Mouse (Mus musculus) forebrain, postnatal 0 days (tissue): ENCODE measurements around the gene Gm21988. TPM values are rescaled to one million over a fixed set of nuclear protein-coding genes. Genes with fewer than 3 reads are reported as not detected.

Experiments
- ATAC-seq: fragments of 200-750 bp; cut with Nextera tagmentation; 2 replicates; pipeline ENCODE4 v1.8.0; 2017; ENCODE audit warnings: mild to moderate bottlenecking, moderate library complexity
- DNase-seq: peaks from one replicate; pipeline ENCODE4 v3.0.0-alpha.2; 2015
- H3K27ac ChIP-seq: fragments of 300-500 bp; sonication (generic); 2 replicates; pipeline ENCODE4 v1.5.1; 2014; ENCODE audit warnings: low read depth, mild to moderate bottlenecking, antibody characterized with exemption, low read length, moderate library complexity, mixed read lengths
- H3K27me3 ChIP-seq: fragments of 300-500 bp; sonication (generic); 2 replicates; pipeline ENCODE4 v1.6.1; 2014; ENCODE audit warnings: mild to moderate bottlenecking, low read length, mixed read lengths; ENCODE audit not compliant: insufficient read depth
- H3K36me3 ChIP-seq: fragments of 300-500 bp; sonication (generic); 2 replicates; pipeline ENCODE4 v1.6.1; 2014; ENCODE audit warnings: mild to moderate bottlenecking, moderate library complexity; ENCODE audit not compliant: insufficient read depth
- H3K4me1 ChIP-seq: fragments of 300-500 bp; sonication (generic); 2 replicates; pipeline ENCODE4 v1.6.1; 2014; ENCODE audit warnings: antibody characterized with exemption; ENCODE audit not compliant: insufficient read depth
- H3K4me2 ChIP-seq: fragments of 300-500 bp; sonication (generic); 2 replicates; pipeline ENCODE4 v1.6.1; 2014; ENCODE audit warnings: low read depth, mild to moderate bottlenecking, moderate library complexity
- H3K4me3 ChIP-seq: fragments of 300-500 bp; sonication (generic); 2 replicates; pipeline ENCODE4 v1.5.1; 2014; ENCODE audit warnings: low read depth, low read length, mixed read lengths
- H3K9ac ChIP-seq: fragments of 300-500 bp; sonication (generic); 2 replicates; pipeline ENCODE4 v1.6.1; 2014; ENCODE audit warnings: mild to moderate bottlenecking
- H3K9me3 ChIP-seq: fragments of 300-500 bp; sonication (generic); 2 replicates; pipeline ENCODE4 v1.6.1; 2016; ENCODE audit warnings: low read length
- CTCF ChIP-seq: sonication (generic); IDR thresholded peaks from 2 replicates; pipeline ENCODE4 v1.5.1; 2016; ENCODE audit warnings: antibody characterized with exemption, control low read depth, low read depth
- WGBS: fragments of 180-500 bp; shearing (Covaris S2); extraction: QIAGEN DNeasy Blood & Tissue Kit; methylation state at CpG from one replicate; pipeline ENCODE4 v1.1.7; 2014; 5-methylcytosine and 5-hydroxymethylcytosine counted together
- polyA plus RNA-seq: library from polyadenylated mRNA; unstranded; fragments of >200 nt; fragmentation: Nextera tagmentation; extraction: Ambion mirVana; gene quantifications from 2 replicates; pipeline ENCODE4 v1.2.1, GENCODE M21; 2015
- total RNA-seq: library from RNA; depleted of rRNA; stranded (reverse); fragments of >200 nt; gene quantifications from 2 replicates; pipeline ENCODE4 v1.2.3, GENCODE M21; 2014

The Gm21988 gene
- total and polyA plus RNA-seq, 2 experiments from 2014 or later: 4.9 to 16.6 TPM

GRCm38 (mm10) chr11:70206801-70207200, 32.8 kb downstream of the Gm21988 start:
- Histone ChIP-seq H3K4me2 (no peak overlapping the region), H3K9ac (no peak overlapping the region), H3K27me3 (no peaks in the 10 kb centered on the region), H3K36me3 (no peaks in the 10 kb centered on the region), H3K9me3 (no peaks in the 10 kb centered on the region), H3K27ac (no peak overlapping the region), H3K4me1 (no peaks in the 10 kb centered on the region), H3K4me3 (no peak overlapping the region)
- 75% methylated on average over 2 of the region's 2 CpGs for WGBS
- ATAC-seq (no peak), DNase-seq (no peak)
- no peak for TF ChIP-seq CTCF

DNA sequence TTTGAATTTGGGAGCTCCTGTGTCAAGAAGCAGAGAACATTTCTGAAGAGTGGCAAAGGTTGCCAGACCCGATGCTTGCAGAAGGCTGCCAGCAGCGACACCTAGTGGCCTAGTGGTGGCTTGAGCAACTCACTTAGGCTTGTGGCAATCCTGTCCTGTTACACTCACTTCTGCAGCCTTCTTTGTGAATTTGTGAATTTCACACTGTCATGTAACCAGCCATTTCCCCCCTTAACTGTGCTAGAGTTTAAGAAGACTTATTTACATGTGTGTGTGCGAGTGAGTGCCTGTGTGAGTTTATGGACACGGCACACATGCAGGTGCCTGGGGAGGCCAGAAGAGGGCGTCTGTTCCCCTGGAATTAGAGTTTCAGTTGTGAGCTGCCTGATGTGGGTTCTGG, 37.9 kb downstream of the Gm21988 start:
- Histone ChIP-seq H3K27ac (no peak overlapping the region), H3K4me2 (no peak overlapping the region), H3K9me3 (no peaks in the 10 kb centered on the region), H3K36me3 (no peaks in the 10 kb centered on the region), H3K27me3 (no peaks in the 10 kb centered on the region), H3K4me1 (no peaks in the 10 kb centered on the region), H3K4me3 (no peak overlapping the region), H3K9ac (no peak overlapping the region)
- TF ChIP-seq CTCF: peak; percentile 93
- ATAC-seq: peak; percentile 68
- DNase-seq: peak; percentile 88
- 41% methylated on average over 5 of the region's 5 CpGs for WGBS

DNA sequence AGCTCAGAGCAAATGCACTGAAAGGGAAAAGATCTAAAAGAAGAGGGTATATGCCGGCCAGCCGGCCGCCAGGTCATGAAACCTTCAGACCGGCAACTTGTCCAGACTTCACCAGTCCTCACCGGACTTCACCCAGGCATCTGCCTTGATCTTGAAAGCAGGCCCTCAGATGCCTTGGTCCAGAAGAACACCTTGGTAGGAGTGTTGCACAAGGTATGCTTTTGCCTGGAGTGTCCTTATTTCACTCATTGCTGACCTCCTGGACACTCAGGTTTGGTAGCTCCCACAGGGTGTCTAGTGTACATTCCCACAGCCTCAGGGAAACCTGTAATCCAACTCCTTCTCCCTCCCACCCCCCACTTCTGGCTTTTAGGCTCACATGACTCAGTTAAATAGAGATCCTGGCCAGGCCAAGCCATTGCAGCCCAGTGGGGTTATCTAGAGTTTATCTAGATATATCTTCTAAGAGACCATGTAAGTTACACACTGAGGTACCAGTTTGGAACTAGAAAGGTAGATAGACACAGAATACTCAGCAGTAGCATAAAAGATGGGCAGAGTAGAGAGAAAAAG, 39.5 kb downstream of the Gm21988 start:
- H3K9me3 ChIP-seq: no peaks in the 10 kb centered on the region
- H3K27ac ChIP-seq: no peak overlapping the region
- H3K36me3 ChIP-seq: no peaks in the 10 kb centered on the region
- no peak overlapping the region for H3K9ac ChIP-seq
- no peak for TF ChIP-seq CTCF
- no peak for DNase-seq
- H3K4me3 ChIP-seq: no peak overlapping the region
- no peak for ATAC-seq
- H3K4me1 ChIP-seq: no peaks in the 10 kb centered on the region
- WGBS: 82% methylated on average over 5 of the region's 5 CpGs
- H3K4me2 ChIP-seq: no peak overlapping the region
- H3K27me3 ChIP-seq: no peaks in the 10 kb centered on the region

- ATAC-seq: no peak
- WGBS: 76% methylated on average over 8 of the region's 8 CpGs
- no peak for TF ChIP-seq CTCF
These were observed 40.5 kb downstream of the Gm21988 start for GRCm38 (mm10) chr11:70199107-70199506.

DNA sequence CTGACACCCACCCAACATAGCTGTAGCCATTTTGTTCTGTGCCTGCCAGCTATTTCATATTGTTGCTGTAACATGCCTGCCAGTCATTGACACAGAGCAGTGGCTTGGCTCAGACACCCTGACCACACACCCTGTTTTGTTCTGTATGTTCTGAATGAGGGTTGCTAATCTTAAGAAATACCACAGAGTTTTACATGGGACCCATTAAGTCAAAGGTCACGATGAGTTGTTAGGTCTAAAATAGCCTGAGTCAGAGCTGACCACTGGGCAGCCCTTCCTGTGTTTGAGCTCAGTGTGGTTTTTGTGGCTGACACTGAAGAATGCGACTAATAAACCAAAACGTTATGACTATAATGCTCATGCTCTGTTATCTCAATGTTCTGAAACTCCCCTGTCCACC, 41.3 kb downstream of the Gm21988 start:
- DNase-seq: no peak
- H3K27ac ChIP-seq: no peak overlapping the region
- no peaks in the 10 kb centered on the region for H3K9me3 ChIP-seq
- ATAC-seq: no peak
- H3K36me3 ChIP-seq: no peaks in the 10 kb centered on the region
- H3K4me2 ChIP-seq: no peak overlapping the region
- 90% methylated on average over 3 of the region's 3 CpGs for WGBS
- H3K4me3 ChIP-seq: no peak overlapping the region
- no peaks in the 10 kb centered on the region for H3K27me3 ChIP-seq
- H3K4me1 ChIP-seq: no peaks in the 10 kb centered on the region
- H3K9ac ChIP-seq: no peak overlapping the region
- no peak for TF ChIP-seq CTCF

More at GRCm38 (mm10) chr11:70199107-70199506, 40.5 kb downstream of the Gm21988 start:
- H3K4me3 ChIP-seq: no peak overlapping the region
- no peak overlapping the region for H3K9ac ChIP-seq
- no peak overlapping the region for H3K27ac ChIP-seq
- H3K9me3 ChIP-seq: no peaks in the 10 kb centered on the region
- no peaks in the 10 kb centered on the region for H3K4me1 ChIP-seq
- no peaks in the 10 kb centered on the region for H3K36me3 ChIP-seq
- H3K4me2 ChIP-seq: no peak overlapping the region
- no peaks in the 10 kb centered on the region for H3K27me3 ChIP-seq
- DNase-seq: no peak

- no peak overlapping the region for H3K27ac ChIP-seq
- no peak overlapping the region for H3K4me3 ChIP-seq
- H3K36me3 ChIP-seq: no peaks in the 10 kb centered on the region
- H3K27me3 ChIP-seq: no peaks in the 10 kb centered on the region
- ATAC-seq (no peak), DNase-seq (no peak)
- H3K9me3 ChIP-seq: no peaks in the 10 kb centered on the region
- no peak overlapping the region for H3K9ac ChIP-seq
- H3K4me2 ChIP-seq: no peak overlapping the region
- H3K4me1 ChIP-seq: no peaks in the 10 kb centered on the region
- TF ChIP-seq CTCF: no peak
- WGBS: 57% methylated on average over 11 of the region's 11 CpGs
These were observed 46.0 kb downstream of the Gm21988 start for GRCm38 (mm10) chr11:70193354-70194285.

DNA sequence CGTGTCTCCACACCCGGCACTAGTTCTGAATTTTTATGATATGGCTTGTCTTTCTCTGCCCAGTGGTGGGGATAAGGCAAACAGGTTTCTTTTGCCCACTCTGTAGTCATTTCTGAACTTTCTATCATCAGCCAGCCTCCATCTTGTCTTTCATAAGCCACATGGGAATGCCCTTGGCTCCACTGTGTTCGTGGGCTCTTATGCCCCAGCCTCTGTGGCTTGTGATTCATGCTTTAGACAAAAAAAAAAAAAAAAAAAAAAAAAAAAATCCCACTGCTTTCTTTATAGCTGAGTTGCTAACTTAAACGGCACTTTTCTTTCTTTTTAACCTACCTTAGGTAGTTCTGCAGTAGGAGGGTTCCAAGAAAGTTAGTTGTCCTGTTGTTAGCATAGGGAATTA, 47.5 kb downstream of the Gm21988 start:
- Histone ChIP-seq H3K36me3 (no peaks in the 10 kb centered on the region), H3K9me3 (no peaks in the 10 kb centered on the region), H3K27ac (no peak overlapping the region), H3K9ac (no peak overlapping the region), H3K27me3 (no peaks in the 10 kb centered on the region), H3K4me1 (no peaks in the 10 kb centered on the region), H3K4me2 (no peak overlapping the region), H3K4me3 (no peak overlapping the region)
- no peak for ATAC-seq
- no peak for DNase-seq
- 74% methylated on average over 4 of the region's 4 CpGs for WGBS
- TF ChIP-seq CTCF: no peak
